Mouse (Mus musculus) left cerebral cortex, postnatal 36 days (tissue): ENCODE data around the gene Crisp2. TPM values are rescaled to one million over a fixed set of nuclear protein-coding genes. Genes with fewer than 3 reads are reported as not detected.
"Not testable (repeated sequence)": the region's sequence is repeated elsewhere in the genome, so short reads cannot be mapped to it uniquely, and the experiment has no call there.

Experiments
- DNase-seq, 2 experiments: peaks; one replicate each; pipeline ENCODE4 v3.0.0; 2021 to 2022; ENCODE audit warnings: low spot score in 2 of 2, mixed read lengths in 1 of 2
- intact Hi-C: fragments of 180-260 bp; cut with DNase I; formaldehyde crosslinking; loops from one replicate; pipeline ENCODE4 v1.15.1; 2025
- total RNA-seq, 2 experiments: library from RNA; stranded (reverse); gene quantifications; 2 replicates each; pipeline ENCODE4 v1.2.3; 2021

Crisp2 gene
- total RNA-seq, 2 experiments from 2014 or later = not detected

DNA sequence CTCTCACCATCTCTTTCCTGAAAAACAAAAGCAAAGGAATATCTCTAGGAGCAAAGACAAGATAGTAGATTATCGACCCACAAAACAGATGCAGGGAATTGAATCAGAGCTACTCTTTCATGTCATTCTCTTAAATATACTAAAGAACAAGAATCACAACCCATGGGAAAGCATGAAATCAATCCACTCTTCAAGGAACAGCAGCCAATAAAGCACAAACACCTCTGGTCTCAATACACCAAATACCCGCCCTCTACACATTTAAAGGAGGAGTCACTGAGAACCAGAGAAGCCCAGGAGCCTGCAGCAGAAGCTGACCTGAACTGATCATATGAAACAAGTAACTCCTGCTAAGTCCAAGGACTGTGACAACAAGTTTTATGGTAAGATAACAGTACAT lies 80.0 kb downstream of the Crisp2 start, which contains the start of gene Esp1:
Gene Esp1, plus strand, starts transcription at position 301 of the 400 bp plus-strand sequence.
- intact Hi-C loops = no loop called here
- no peak for DNase-seq

- DNase-seq, intact Hi-C loops: not testable (repeated sequence)
Observed at GRCm38 (mm10) chr17:40717055-40717454, 89.7 kb downstream of the Crisp2 start.

DNA sequence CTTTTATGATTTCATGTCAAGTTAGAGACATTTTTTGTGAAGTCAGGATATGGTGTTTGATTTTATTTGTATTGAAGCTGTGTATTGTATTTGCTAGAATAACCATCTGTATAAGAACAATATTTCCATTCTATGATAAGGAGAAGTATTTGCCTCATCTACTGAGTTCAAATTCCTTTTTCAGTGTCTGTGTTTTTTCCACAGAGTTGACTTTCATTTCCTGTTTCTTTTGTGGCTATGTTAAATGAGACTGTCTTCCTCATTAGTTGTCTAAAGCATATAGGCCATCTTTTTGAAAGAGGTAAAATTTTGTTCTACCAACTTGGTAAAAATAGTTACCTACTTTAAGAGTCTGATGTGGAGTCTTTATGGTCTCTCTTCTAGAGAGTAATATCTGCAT lies 90.5 kb downstream of the Crisp2 start:
- intact Hi-C loops = no loop called here
- no peak for DNase-seq

Other genes with a start within 250 kb of the Crisp2 start
- not detected for gene Esp6, start 245.5 kb downstream of the Crisp2 start, total RNA-seq
- gene Esp4, start 208.4 kb downstream of the Crisp2 start, total RNA-seq = not detected
- not detected for gene Esp3, start 174.9 kb downstream of the Crisp2 start, total RNA-seq
- not detected for gene Esp1, start 79.9 kb downstream of the Crisp2 start, total RNA-seq
- not detected for gene Rhag, start 4.1 kb upstream of the Crisp2 start, total RNA-seq
- not detected for gene 9130008F23Rik, start 73.6 kb upstream of the Crisp2 start, total RNA-seq
- gene Glyatl3, start 107.3 kb upstream of the Crisp2 start, total RNA-seq = not detected
- gene Mut, start 127.7 kb upstream of the Crisp2 start, total RNA-seq = 10 to 100 TPM; 34.0 to 44.5 TPM
- 1 to 10 TPM; 3.7 to 4.9 TPM for gene Cenpq, start 128.0 kb upstream of the Crisp2 start, total RNA-seq